Mouse (Mus musculus): ENCODE measurements at regions not wholly inside any gene's neighbourhood (a gene's known extent, or its start where the extent isn't known, plus 50 kb on each side); places are given as distances from the start of the nearest gene placed in this dataset.

GRCm38 (mm10) chr12:51058569-51058968, 289.3 kb upstream of the G2e3 start:
- no peaks in the 10 kb centered on the region for H3K9me3 ChIP-seq (replicated peaks; ENCODE audit: insufficient read depth, low read length)
- no peak overlapping the region for H3K27ac ChIP-seq (ENCODE audit: control insufficient read depth, low read depth, low read length)
- no peak overlapping the region for H3K4me3 ChIP-seq (ENCODE audit: control insufficient read depth in 1 of 2, insufficient read depth in 1 of 2, low read depth in 2 of 2, low read length in 2 of 2)
- H3K79me2 ChIP-seq (ENCODE audit: control insufficient read depth, insufficient read depth, low read length, poor library complexity) = no peaks in the 10 kb centered on the region
- no peaks in the 10 kb centered on the region for H3K27me3 ChIP-seq (ENCODE audit: control insufficient read depth in 1 of 2, insufficient read depth in 2 of 2, low read length in 2 of 2)
- DNase-seq (ENCODE audit: low read depth, low spot score) = no peak
- no peaks in the 10 kb centered on the region for H3K4me1 ChIP-seq (ENCODE audit: control insufficient read depth in 1 of 2, insufficient read depth in 2 of 2, low read length in 2 of 2)
- no peak overlapping the region for H3K9ac ChIP-seq (ENCODE audit: control insufficient read depth, low read depth, low read length, poor library complexity, severe bottlenecking)
- no peaks in the 10 kb centered on the region for H3K36me3 ChIP-seq (ENCODE audit: control insufficient read depth in 1 of 2, insufficient read depth in 2 of 2, low read length in 2 of 2)
- TF ChIP-seq NELFE (IDR thresholded peaks at IDR 0.05; ENCODE audit: low read depth, low read length) = no peak
- no peak for TF ChIP-seq MAX (IDR thresholded peaks at IDR 0.05; ENCODE audit: low read length)
- TF ChIP-seq MXI1 (IDR thresholded peaks at IDR 0.05; ENCODE audit: low read depth, low read length) = no peak
- TF ChIP-seq BHLHE40 (IDR thresholded peaks at IDR 0.05; ENCODE audit: borderline replicate concordance, low read depth, low read length) = no peak
- TF ChIP-seq TBP (IDR thresholded peaks at IDR 0.05; ENCODE audit: low read depth, low read length) = no peak
- TF ChIP-seq CHD1 (IDR thresholded peaks at IDR 0.05; ENCODE audit: low read depth, low read length) = no peak
- TF ChIP-seq MYC (IDR thresholded peaks at IDR 0.05; ENCODE audit: low read depth, low read length) = no peak
- no peak for TF ChIP-seq RCOR1 (IDR thresholded peaks at IDR 0.05; ENCODE audit: low read depth, low read length)
- no peak for TF ChIP-seq GATA1 (IDR thresholded peaks at IDR 0.05; ENCODE audit: low read depth, low read length)
- TF ChIP-seq TAL1 (IDR thresholded peaks at IDR 0.05; ENCODE audit: low read length) = no peak
- TF ChIP-seq USF2 (IDR thresholded peaks at IDR 0.05; ENCODE audit: borderline replicate concordance in 1 of 2, insufficient read depth in 1 of 2, low read depth in 1 of 2, low read length in 2 of 2) = no peak
- no peak for TF ChIP-seq MEF2A (IDR thresholded peaks at IDR 0.05; ENCODE audit: extremely low read depth, insufficient replicate concordance, low read depth, low read length, poor library complexity, severe bottlenecking)

GRCm38 (mm10) chr12:51058104-51058503, 289.8 kb upstream of the G2e3 start:
- Histone ChIP-seq H3K9ac (ENCODE audit: control insufficient read depth, low read depth, low read length, poor library complexity, severe bottlenecking) (no peak overlapping the region), H3K9me3 (replicated peaks; ENCODE audit: insufficient read depth, low read length) (no peaks in the 10 kb centered on the region), H3K27me3 (ENCODE audit: control insufficient read depth in 1 of 2, insufficient read depth in 2 of 2, low read length in 2 of 2) (no peaks in the 10 kb centered on the region), H3K36me3 (ENCODE audit: control insufficient read depth in 1 of 2, insufficient read depth in 2 of 2, low read length in 2 of 2) (no peaks in the 10 kb centered on the region), H3K4me3 (ENCODE audit: control insufficient read depth in 1 of 2, insufficient read depth in 1 of 2, low read depth in 2 of 2, low read length in 2 of 2) (no peak overlapping the region), H3K4me1 (ENCODE audit: control insufficient read depth in 1 of 2, insufficient read depth in 2 of 2, low read length in 2 of 2) (no peaks in the 10 kb centered on the region), H3K27ac (ENCODE audit: control insufficient read depth, low read depth, low read length) (no peak overlapping the region), H3K79me2 (ENCODE audit: control insufficient read depth, insufficient read depth, low read length, poor library complexity) (no peaks in the 10 kb centered on the region)
- TF ChIP-seq KAT2A (conservative IDR thresholded peaks at IDR 0.05; ENCODE audit: low read depth, low read length) (no peak), ZNF384 (IDR thresholded peaks at IDR 0.05; ENCODE audit: low read depth, low read length) (no peak), USF1 (IDR thresholded peaks at IDR 0.05; ENCODE audit: low read depth, low read length) (no peak), CTCF (IDR thresholded peaks at IDR 0.05 in 2 of 3, conservative IDR thresholded peaks at IDR 0.05 in 1 of 3; ENCODE audit: control insufficient read depth in 1 of 3, insufficient read depth in 1 of 3, low read depth in 2 of 3, low read length in 3 of 3, poor library complexity in 1 of 3, severe bottlenecking in 1 of 3) (no peak), POLR2A (IDR thresholded peaks at IDR 0.05; ENCODE audit: control insufficient read depth in 1 of 2, insufficient read depth in 1 of 2, low read depth in 1 of 2, low read length in 2 of 2, poor library complexity in 1 of 2) (no peak), TCF12 (IDR thresholded peaks at IDR 0.05; ENCODE audit: low read depth, low read length) (no peak)
- no peak for DNase-seq (ENCODE audit: low read depth, low spot score)

All from MEL (cell line).